Mouse (Mus musculus) cerebellum, postnatal 25 days (tissue): Measurements from ENCODE around the gene Gad1.
A peak's percentile ranks its signal among the peaks of the same experiment; 100 is the strongest.

Source experiments
- DNase-seq, 2 experiments: peaks; one replicate each; pipeline ENCODE4 v3.0.0; 2021; ENCODE audit warnings: mixed read lengths in 2 of 2

Gene Gad1

DNA sequence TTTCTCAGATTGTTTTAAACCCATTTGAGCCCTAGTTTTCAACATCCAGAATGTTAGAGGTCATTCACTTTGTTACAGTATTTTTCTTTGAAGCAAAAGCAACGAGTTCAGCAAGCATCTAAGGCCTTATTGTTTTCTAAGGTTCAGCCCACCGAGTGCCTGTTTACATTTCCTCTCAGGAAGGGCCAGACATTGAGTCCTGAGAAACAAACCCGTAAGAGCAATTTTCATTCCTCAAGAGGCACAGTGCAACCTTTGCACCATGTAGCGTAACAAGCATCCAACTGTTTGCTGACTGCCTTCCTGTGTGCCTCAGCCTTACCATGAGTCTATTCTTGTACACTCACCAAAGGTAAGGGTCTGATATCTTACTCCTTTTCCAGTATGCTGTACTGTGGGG is at the start of gene Gad1:
TSS of gene Gad1 (plus strand) at position 301 of the 400 bp plus-strand sequence.
- no peak for DNase-seq

DNA sequence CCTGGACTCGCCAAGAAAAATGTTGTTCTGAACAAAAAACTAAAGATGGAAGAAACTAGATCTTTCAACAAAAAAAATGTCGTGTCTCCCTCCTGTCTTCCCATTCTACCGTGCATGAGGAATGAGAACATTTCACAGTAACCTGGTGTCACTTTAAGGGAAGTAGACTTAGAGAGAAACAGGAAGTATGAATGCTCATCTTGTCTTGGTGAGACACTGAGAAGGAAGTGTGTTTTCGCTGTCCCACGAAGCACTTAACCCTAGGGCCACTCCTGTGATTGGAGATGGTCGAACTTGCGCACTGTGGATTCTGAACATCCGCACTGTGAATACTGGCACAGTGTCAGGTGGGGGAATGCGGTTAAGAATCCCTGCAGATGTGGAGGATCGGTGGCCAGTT is 49.4 kb upstream of the Gad1 start:
- no peak for DNase-seq

DNA sequence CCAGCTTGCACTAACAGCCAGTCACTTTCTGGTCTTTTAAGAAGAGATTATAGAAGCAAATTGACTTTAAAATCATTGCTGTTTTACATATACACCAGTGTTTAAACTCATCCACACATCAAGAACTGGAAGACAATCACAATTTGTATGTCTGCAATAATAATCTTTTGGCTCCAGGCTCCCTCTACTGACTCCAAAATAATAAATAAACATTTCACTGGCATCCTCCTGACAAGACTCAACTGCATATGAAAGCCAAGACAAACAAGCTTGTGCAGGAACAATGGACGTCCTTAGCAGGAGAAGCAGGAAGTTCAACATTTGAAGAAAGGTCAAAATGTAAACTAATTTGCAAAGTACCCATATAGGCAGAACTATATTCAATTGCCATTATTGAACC is 47.6 kb upstream of the Gad1 start:
- DNase-seq = no peak

DNA sequence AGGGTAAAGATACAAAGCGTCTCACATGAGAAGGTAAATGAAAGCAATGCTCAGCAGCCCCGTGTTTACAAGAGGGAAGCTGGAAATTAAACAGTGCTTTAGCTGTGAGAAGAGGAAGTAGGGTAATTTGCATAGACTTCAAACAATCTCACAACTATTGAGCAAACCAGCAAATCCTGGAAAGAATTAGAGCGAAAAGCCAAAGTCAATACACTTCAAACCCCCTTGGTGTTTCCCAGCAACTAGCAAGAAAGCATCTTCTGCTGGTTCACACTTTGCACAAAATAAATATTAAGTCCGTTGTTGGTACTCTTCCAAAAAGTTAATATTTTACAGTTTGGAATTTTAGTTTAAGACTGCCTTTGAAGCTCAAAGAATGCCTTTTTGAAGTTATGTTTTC is 47.0 kb upstream of the Gad1 start:
- no peak for DNase-seq

DNA sequence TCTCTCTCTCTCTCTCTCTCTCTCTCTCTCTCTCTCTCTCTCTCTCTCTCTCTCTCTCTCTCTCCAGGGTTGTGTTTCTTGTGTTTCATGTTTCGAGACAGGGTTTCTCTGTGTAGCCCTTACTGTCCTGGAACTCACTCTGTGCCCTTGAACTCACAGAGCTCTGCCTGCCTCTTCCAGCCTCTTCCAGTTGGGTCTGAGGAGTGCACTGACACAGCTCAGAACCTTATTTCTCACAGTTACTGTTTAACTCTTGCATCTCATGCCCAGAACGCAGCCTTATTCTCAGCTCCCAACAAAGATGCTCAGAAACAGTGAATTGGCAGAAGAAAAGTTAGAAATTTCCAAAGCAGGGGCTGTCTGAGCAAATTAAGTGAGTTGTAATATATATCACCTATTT is 46.5 kb upstream of the Gad1 start:
- DNase-seq = no peak

DNA sequence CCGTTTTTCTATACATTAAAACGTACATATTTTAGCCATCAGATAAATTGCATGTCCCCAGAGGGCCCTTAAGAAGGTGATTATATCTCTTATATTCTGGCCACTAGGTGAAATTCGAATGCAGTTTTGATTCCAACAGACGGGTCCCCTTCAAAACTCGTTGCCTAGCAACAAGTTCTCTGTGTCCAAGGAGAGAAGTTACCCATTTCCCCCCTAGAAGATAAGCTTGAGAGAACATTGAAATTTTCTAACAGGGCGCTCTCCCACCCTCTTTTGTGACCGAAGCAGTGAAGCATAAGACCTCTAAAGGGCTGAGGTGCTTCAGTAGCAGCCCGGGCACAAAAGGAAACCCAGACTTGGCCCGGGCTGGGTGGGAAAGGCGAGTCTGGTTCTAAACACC is 44.4 kb upstream of the Gad1 start, which contains the start of gene Erich2:
TSS of gene Erich2 (plus strand) at position 324 of the 400 bp plus-strand sequence.
- no peak for DNase-seq

DNA sequence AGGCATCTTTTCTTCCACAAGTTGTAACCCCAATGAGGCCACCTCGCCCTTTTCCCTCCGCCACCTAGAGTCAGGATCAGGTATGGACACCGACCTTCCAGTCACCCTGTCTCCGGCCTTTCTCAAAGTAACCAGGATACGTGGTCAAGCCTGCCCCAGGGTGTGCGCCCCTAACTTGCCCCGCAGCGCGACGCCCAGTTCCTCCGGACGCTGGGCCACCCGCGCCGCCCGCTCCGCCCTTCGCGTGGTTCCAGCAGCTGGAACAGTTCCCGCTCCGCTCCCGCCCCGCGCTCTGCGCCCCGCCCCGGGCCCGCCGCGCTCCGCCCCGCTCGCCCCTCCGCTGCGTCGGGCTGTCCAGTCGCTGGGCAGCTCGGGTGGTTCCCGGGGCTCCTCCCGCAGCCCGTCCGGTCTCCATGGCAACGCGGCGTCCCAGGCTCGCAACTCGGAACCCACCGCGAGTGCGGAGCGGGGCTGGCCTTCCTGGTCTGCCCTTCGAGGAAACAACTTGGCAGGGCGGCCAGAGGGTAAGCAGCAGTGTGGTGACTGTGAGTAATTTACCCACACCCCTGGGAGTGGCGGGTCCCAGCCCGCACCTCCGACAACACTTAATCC is 43.7 kb upstream of the Gad1 start:
- peak; percentile 58 to 74 for DNase-seq

DNA sequence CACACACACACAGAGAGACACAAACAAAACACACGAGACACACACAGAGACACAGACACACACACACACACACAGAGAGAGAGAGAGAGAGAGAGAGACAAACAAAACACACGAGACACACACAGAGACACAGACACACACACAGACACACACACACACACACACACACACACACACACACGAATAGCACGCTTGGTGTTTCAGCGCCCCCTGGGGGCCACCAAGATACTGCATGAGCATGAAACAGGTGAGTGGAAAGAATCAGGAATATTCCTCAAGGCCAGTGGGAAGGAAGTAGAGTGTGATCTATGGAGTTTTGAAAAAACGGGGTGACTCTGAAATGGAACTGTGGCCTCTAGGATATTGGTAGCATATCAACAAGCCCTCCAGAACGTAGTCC is 14.6 kb upstream of the Gad1 start:
- DNase-seq = peak; percentile 19 to 61

DNA sequence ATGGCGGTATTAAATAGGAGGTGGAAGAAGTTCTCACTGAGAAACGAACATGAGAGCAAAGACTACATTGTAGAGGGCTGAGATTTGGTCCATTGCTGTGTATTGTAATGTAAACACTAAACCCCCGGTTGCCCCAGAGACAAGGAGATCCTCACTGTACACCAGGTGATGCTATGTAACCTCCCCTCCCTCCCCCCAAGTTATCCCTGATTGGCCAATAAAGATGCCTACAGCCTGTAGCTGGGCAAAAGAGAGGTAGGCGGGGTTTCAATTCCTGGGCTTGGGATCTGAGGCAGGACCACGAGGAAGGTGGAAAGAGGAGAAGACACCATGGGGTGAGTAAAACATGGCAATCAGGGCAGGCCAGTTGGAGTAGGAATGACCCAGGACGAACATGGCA is 2.2 kb upstream of the Gad1 start:
- no peak for DNase-seq

DNA sequence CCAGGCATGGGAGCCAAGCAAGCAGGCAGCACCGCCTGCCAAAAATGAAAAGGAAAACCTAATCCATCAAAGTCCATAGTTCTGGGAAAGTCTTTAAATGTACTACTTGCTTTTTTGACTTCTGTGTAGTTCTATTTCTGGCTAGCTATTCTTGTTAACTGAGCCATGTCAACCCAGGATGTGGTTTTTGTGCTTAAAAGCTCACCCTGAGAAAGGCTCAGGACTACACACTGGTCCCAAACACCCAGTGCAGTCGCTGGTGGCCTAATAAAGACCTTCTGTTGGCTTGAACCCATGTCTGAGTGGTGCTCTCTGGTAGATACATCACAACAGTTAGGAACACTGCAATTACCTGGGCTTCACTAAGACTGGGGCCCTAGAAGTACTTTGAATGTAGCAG is 1.4 kb upstream of the Gad1 start:
- DNase-seq = no peak

DNA sequence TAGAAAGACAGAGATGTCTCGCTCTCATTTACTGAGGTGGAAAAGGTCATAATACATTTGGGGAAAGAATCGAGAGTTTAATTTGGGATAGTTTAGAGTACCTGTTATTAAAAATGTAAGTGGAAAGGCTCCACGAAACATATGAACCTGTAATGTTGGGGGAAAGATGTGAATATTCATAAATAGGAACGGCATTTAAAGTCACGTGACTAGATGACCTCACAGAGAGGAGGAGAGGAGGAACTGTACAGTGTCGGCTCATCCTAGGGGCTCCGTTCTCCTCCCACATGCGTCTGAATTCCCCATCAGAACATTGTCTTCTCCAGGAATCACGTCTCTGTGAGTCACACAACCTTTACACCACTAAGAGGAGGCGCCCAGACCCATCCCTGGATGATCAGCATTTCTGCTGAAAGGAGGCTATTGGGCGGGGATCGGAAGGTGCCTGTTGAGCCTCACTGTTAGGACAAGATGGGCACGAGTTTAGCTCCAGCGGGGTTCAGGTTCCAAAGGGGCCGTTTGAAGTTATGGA is 739 bp upstream of the Gad1 start:
- DNase-seq = no peak

DNA sequence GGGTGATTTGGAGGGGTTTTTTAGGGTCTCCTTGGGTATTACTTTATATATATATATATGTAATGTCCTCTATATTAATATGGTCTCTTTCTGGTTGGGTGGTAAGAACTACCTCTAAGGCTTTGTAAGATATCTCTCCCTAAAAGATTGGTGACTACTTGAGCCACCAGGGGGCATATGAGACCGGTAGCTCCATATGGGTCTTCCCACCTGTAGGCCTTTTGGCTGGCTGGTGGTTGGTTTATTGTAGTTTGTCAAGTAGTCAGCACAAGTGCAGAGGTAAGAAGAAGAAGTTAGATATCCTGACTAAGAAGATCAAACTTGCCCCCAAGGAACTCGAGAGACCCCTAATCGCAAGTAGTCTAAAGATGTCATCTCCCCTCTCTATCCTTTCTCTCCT is 954 bp downstream of the Gad1 start:
- DNase-seq = no peak

DNA sequence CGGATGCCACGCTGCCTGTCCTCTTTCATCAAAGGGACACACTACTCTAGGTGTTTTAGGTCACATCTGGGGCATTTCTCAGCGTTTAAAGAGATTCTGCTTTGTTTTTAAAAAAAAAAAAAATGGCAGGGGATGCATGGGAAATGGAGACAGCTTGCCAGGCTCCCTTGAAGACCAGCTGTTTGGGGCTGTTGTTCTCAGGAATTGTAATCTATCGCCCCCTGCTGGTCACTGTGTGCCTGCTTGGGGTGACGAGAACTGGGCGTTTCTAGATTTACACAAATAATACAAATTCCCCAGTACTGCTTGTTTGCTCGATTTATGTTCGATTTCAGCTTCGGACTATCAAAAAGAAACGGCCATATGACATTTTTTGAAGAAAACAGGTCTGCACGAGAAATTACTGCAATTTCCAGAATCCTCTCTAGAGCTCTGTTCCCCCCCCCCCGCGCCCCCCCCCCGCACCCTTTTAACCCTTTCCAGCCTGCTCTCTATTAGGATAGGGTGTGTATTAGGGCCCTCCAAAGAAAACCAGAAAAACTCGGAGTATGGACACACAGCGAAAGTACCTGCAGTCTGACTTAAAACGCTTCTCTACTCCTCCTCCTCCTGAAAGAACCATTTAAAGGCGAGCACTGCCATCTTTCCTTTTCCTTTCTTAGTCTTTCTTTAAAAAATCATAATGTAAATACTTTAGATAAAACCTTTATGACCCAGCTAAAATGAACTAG is 5.4 kb downstream of the Gad1 start:
- peak; percentile 58 to 81 for DNase-seq

DNA sequence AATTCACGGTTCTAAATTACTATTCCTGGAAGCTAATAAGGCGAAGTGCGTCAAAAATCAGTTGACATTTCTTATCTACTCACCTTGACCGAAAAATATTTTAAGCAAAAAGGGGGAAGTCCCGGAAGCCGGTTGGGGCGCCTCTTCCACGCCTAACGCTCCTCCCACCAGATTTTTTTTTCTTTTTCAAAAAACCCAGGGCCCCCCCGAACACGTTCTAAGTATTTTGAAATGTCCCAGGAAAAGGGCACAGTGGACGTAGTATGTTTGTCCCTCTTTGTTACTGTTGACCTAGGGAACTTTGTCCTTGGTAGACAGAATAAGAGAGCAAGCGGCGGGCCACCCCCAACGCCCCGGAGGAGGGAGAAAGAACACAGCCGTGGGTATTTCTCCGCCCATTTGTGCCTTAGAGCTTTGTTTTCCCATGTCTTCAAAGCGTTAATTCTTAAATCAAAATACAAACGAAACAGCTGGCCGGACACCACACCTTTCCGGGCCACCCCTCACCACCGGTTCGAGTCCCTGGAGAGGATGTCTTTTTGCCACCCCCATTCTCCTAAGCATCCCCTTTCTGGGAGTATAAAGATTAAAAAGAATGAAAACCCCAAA is 6.1 kb downstream of the Gad1 start:
- DNase-seq = no peak

DNA sequence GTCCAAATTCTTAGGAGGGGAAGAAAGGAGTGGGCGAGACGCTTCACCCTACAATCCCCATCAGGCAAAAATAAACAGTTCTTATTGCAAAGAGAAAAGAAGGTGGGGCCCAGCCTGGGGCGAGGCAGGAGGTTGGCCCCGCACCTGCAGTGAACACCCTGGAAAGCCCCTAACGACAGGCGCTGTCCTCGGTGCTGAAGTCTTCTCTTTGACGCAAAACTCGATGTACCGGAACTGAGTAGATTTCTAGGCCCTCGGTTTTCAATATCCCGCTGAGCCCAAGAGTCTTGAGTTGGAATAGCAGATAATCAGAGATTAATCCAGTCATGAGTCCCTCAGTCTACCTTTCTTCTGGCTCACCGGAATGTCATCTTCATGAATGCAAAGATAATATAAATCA is 6.6 kb downstream of the Gad1 start:
- DNase-seq = no peak

DNA sequence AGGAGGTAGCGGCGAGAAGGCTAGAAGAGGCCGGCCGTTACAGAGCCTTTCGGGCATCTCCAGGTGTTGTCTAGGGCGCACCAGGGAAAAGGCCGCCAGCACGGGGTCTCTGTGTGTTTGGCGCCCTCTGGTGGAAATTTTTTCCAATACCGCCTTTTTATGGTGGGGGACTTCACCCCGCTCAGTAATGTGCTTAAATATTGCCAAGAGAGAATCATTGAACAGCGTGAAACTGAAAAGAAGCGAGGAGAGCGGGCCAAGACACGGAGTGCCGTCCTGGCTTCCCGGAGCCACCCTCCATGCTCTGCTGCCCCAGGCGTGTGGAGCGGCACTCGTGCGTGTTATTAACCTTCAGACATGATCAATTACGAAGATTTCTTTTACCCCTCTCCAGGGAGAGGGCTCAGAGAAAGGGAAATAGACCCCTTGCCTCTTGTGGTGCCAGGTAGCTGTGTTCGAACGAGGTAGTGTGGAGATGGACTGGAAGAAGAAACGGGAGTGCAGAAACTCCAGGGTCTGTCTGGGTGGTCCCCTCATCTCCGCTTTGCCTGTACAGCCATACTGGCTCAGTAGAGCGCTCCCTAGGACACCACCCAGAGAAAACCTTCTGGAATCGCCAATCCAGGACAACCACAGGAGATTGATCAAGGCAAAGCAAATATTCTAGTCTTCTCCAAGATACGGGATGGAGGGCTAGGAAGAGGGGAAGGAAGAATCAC is 8.4 kb downstream of the Gad1 start:
- DNase-seq = peak; percentile 48 to 56

DNA sequence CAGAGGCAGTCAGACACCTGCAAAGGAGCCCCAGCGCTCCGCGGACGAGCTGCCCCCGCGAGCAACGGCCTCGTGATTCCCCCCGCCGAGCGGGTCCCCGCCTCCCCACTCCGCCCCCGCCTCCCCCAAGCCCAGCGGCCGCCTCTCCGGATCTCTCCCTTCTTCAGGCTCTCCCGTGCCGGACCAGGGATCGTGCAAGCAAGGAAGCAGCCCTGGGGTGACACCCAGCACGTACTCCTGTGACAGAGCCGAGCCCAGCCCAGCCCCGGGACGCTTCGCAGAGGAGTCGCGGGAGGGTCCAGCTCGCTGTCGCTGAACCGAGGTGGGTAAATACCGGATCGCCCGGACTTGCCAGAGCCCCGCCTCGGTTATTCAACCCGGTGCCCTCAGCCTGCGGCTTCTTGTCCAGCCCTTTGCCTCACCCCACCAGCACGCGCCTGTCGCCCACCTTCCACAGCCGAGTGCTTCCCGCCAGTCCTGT is 9.2 kb downstream of the Gad1 start:
- DNase-seq = peak in 1 of 2 experiments; percentile 48

DNA sequence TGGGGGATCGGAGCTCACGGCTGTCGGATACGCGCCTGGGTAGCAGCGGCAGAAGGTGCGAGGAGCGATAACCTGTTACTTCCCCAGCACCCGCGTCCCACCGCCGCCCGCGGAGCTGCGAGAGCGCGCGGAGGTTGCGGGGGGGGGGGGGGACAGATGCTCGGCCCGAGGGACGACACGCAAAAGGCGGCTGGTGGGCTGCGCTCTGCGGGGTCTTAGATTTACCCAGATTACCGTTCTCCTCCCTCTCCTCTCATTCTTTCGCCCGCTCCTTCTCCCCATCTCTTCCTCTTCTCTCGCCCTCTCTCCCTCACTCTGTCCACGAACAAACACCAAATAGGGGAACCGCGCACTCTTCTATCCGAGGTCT is 9.7 kb downstream of the Gad1 start:
- no peak for DNase-seq

DNA sequence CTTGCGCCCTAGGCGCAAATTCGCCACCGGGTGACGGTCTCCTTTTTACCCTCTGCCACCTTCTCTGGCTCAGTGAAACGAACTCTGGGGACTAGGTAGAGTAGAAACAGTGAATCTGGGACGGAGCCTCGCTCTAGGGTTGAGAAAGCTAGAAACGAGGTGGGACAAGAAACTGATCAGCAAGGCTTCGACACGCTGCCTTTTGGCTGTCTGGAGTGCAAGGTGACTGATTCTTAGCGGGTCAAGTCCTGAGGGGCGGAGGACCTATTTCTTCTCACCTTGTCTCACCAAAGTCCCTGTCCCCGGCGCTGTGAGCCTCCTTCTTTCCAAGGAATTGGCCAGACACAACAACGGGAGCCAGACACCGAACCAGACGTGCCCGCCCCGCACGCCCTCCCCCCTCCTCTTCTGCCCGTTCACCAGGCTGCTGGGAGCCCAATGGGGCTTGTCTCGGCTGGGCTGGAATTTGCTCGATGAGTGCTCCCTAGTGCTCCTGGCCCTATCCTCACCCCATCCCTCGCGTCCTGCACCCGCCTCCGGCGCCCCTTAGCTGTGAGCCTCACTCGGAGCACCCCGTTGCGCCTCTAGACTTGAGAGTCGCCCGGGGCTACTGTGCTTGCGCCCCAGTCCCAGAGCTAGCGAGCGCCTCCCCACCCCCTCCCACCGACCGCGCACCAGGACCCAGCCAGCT is 10.3 kb downstream of the Gad1 start:
- DNase-seq = no peak

DNA sequence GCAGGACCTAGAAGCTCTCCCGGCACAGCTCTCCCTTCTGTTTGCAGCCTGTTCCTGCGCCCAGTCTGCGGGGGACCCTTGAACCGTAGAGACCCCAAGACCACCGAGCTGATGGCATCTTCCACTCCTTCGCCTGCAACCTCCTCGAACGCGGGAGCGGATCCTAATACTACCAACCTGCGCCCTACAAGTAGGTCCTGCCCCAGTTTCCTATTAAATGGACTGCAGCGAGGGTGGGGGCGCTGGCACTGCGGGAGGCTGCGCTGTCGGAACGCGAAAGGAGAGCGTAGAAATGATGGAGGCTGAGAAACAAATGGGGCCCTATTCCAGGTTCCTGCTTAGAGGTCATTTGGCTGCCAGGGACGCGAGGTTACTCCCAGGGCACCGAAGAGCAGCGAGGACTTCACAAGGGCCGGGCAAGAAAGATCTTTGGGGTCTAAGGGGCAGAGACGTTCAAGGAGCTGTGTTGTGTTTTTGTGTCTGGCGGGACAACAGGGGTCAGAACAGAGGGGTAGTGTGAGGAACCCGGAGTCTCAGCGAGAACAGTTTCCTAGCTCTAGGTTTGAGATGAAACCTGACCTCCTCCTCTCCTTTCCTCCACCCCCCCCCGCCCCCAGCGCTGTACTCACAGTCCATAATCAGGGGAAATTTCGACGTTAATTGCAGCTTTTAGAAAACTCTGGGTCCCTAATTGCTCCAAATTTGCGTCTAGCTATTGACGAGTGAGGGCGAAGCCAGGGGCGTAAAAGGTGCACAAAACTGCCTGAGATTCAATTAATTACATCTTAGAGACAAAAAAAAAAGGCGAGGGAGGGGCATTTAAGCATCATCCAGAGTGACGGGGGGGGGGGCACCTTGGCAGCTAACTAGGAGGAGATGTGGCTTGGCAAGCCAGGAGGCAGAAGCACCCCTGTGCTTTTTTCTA is 11.1 kb downstream of the Gad1 start:
- DNase-seq = no peak

DNA sequence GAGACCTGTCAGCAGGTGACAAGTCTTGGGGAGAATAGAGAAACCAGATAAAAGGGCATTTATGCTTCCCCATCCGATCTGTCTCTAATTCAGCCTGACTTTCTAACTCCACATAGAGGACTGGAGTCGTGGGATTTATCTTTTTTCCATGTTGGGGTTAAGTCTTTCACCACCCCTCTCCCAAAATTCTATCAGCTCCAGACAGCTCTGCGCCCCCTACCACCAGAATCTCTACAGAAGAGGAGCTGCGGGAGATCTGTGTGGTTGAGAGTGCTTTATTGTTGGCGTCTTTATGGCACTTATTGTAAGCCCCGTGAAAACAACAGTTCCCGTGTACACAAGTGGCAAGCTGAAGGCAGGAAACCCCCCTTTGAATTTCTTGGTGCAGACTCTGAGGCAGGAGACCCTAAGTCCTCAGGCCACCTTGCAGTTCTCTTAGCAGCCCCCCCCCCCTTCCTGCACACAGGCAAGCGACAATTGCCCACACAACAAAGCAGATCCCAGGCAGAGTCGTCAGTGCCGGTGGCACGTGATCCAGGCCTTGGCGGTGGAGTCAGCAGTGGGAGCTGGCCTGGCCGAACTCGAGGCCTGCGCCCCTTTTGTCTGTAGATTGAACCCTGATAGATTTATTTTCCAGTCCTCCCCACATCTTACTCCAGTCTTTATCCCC is 11.9 kb downstream of the Gad1 start:
- DNase-seq = no peak
